Mouse (Mus musculus): ENCODE measurements around the gene Tmem94. TPM values are rescaled to one million over a fixed set of nuclear protein-coding genes. Genes with fewer than 3 reads are reported as not detected.

The Tmem94 gene
- total RNA-seq, 2 experiments from 2014 or later, result 92.3 to 101 TPM

Small RNA genes lying within 50 kb of the gene (microRNA-seq; reads per million reads assigned to microRNA genes)
- gene Mir5621 (ENCODE audit: borderline number of aligned reads in 2 of 2), result 0.67 to 2.2 reads per million in 2 experiments

Other genes with a start within 250 kb of the Tmem94 start
- gene Sumo2, start 229.2 kb upstream of the Tmem94 start, total RNA-seq (2021), result 100 to 1,000 TPM; 165 to 185 TPM
- gene Nup85, start 201.0 kb upstream of the Tmem94 start, total RNA-seq (2021), result 10 to 100 TPM; 23.5 to 23.8 TPM
- gene Mrps7, start 161.5 kb upstream of the Tmem94 start, total RNA-seq (2021), result 10 to 100 TPM; 80.1 to 85.7 TPM
- gene Gga3, start 161.4 kb upstream of the Tmem94 start, total RNA-seq (2021), result 10 to 100 TPM; 18.0 to 21.3 TPM
- 10 to 100 TPM; 47.3 to 53.8 TPM for gene Mif4gd, start 152.5 kb upstream of the Tmem94 start, total RNA-seq (2021)
- 10 to 100 TPM; 35.5 to 38.8 TPM for gene Slc25a19, start 137.1 kb upstream of the Tmem94 start, total RNA-seq (2021)
- gene Grb2, start 56.8 kb upstream of the Tmem94 start, total RNA-seq (2021), result 100 to 1,000 TPM; 102 to 110 TPM
- 10 to 100 TPM; 48.6 to 50.6 TPM for gene Caskin2, start 48.2 kb downstream of the Tmem94 start, total RNA-seq (2021)
- 1 to 10 TPM; 8.7 to 9.7 TPM for gene Tsen54, start 49.3 kb downstream of the Tmem94 start, total RNA-seq (2021)
- 10 to 100 TPM; 18.7 to 21.2 TPM for gene Llgl2, start 58.6 kb downstream of the Tmem94 start, total RNA-seq (2021)
- gene Myo15b, start 93.0 kb downstream of the Tmem94 start, total RNA-seq (2021), result under 1 TPM in 1 of 2 experiments, not detected in 1; 0.14 TPM
- 10 to 100 TPM; 14.8 to 26.7 TPM for gene Smim5, start 134.5 kb downstream of the Tmem94 start, total RNA-seq (2021)
- gene Smim6, start 146.6 kb downstream of the Tmem94 start, total RNA-seq (2021), result under 1 TPM in 1 of 2 experiments, not detected in 1; 0.31 TPM
- 10 to 100 TPM; 17.2 to 20.7 TPM for gene Sap30bp, start 167.8 kb downstream of the Tmem94 start, total RNA-seq (2021)
- 1 to 10 TPM; 6.7 to 8.9 TPM for gene Recql5, start 168.0 kb downstream of the Tmem94 start, total RNA-seq (2021)
- 1 to 10 TPM; 2.6 to 3.4 TPM for gene Itgb4, start 209.3 kb downstream of the Tmem94 start, total RNA-seq (2021)
- gene Galk1, start 247.3 kb downstream of the Tmem94 start, total RNA-seq (2021), result 10 to 100 TPM; 12.8 to 19.3 TPM